Mouse (Mus musculus) neural tube, embryonic 11.5 days (tissue): ENCODE data around the gene Scamp5. TPM values are rescaled to one million over a fixed set of nuclear protein-coding genes. Genes with fewer than 3 reads are reported as not detected.
A peak's percentile ranks its signal among the peaks of the same experiment; 100 is the strongest.

Experiments
- ATAC-seq: fragments of 200-750 bp; cut with Nextera tagmentation; 2 replicates; pipeline ENCODE4 v1.8.0; 2017; ENCODE audit warnings: moderate number of reproducible peaks, mild to moderate bottlenecking, moderate TSS enrichment, moderate library complexity; ENCODE audit not compliant: insufficient read depth, low FRiP score, low TSS enrichment
- DNase-seq: peaks from one replicate; pipeline ENCODE4 v3.0.0-alpha.2; 2015; ENCODE audit warnings: low spot score
- H3K27ac ChIP-seq: fragments of 300-500 bp; sonication (generic); 2 replicates; pipeline ENCODE4 v1.5.1; 2014; ENCODE audit warnings: low read depth, mild to moderate bottlenecking, low read length
- H3K27me3 ChIP-seq: fragments of 300-500 bp; sonication (generic); 2 replicates; pipeline ENCODE4 v1.6.1; 2014; ENCODE audit warnings: mild to moderate bottlenecking, low read length, mixed read lengths; ENCODE audit not compliant: control insufficient read depth, insufficient read depth
- H3K36me3 ChIP-seq: fragments of 300-500 bp; sonication (generic); 2 replicates; pipeline ENCODE4 v1.6.1; 2014; ENCODE audit warnings: mild to moderate bottlenecking, low read length, moderate library complexity, mixed read lengths; ENCODE audit not compliant: control insufficient read depth, insufficient read depth
- H3K4me1 ChIP-seq: fragments of 300-500 bp; sonication (generic); 2 replicates; pipeline ENCODE4 v1.6.1; 2014; ENCODE audit warnings: low read length, mixed read lengths; ENCODE audit not compliant: control insufficient read depth, insufficient read depth
- H3K4me2 ChIP-seq: fragments of 300-500 bp; sonication (generic); 2 replicates; pipeline ENCODE4 v1.6.1; 2014; ENCODE audit warnings: low read depth, mild to moderate bottlenecking, moderate library complexity
- H3K4me3 ChIP-seq: fragments of 300-500 bp; sonication (generic); 2 replicates; pipeline ENCODE4 v1.5.1; 2014; ENCODE audit warnings: low read depth, low read length
- H3K9ac ChIP-seq: fragments of 300-500 bp; sonication (generic); 2 replicates; pipeline ENCODE4 v1.6.1; 2014; ENCODE audit warnings: mild to moderate bottlenecking, low read length
- H3K9me3 ChIP-seq: fragments of 300-500 bp; sonication (generic); 2 replicates; pipeline ENCODE4 v1.6.1; 2016; ENCODE audit warnings: low read length; ENCODE audit not compliant: control insufficient read depth
- WGBS: fragments of 180-500 bp; shearing (Covaris S2); extraction: QIAGEN DNeasy Blood & Tissue Kit; methylation state at CpG from one replicate; pipeline ENCODE4 v1.1.7; 2014; 5-methylcytosine and 5-hydroxymethylcytosine counted together
- polyA plus RNA-seq: library from polyadenylated mRNA; unstranded; fragments of >200 nt; fragmentation: Nextera tagmentation; extraction: Ambion mirVana; gene quantifications from 2 replicates; pipeline ENCODE4 v1.2.1, GENCODE M21; 2014

The Scamp5 gene
- polyA plus RNA-seq, 1 experiment from 2014 or later, result 13.2 TPM

- ATAC-seq (peak; percentile 60), DNase-seq (peak; percentile 55)
- Histone ChIP-seq H3K4me1 (no peaks in the 10 kb centered on the region), H3K27ac (0 out of 2 replicates have a peak overlapping the region, but pooled peaks have one; percentile 49), H3K4me3 (peak overlapping the region; percentile 70), H3K4me2 (peak overlapping the region; percentile 79), H3K36me3 (no peaks in the 10 kb centered on the region), H3K9me3 (no peaks in the 10 kb centered on the region), H3K27me3 (no peaks in the 10 kb centered on the region), H3K9ac (peak overlapping the region; percentile 87)
- 2% methylated on average over 18 of the region's 18 CpGs for WGBS
Observed at GRCm38 (mm10) chr9:57467271-57467771, 539 bp downstream of the Scamp5 start.

GRCm38 (mm10) chr9:57466101-57466500, 1.8 kb downstream of the Scamp5 start:
- no peaks in the 10 kb centered on the region for H3K4me1 ChIP-seq
- WGBS, result 71% methylated on average over 3 of the region's 3 CpGs
- DNase-seq, result no peak

GRCm38 (mm10) chr9:57462866-57463265, 5.0 kb downstream of the Scamp5 start:
- no peak for DNase-seq
- no peak overlapping the region for H3K27ac ChIP-seq
- no peaks in the 10 kb centered on the region for H3K27me3 ChIP-seq
- no peaks in the 10 kb centered on the region for H3K4me1 ChIP-seq
- H3K9me3 ChIP-seq, result no peaks in the 10 kb centered on the region
- no peak overlapping the region for H3K9ac ChIP-seq
- WGBS, result 89% methylated on average over 6 of the region's 6 CpGs
- H3K36me3 ChIP-seq, result no peaks in the 10 kb centered on the region
- no peak overlapping the region for H3K4me3 ChIP-seq
- no peak overlapping the region for H3K4me2 ChIP-seq
- no peak for ATAC-seq

More at GRCm38 (mm10) chr9:57466101-57466500, 1.8 kb downstream of the Scamp5 start:
- Histone ChIP-seq H3K9ac (no peak overlapping the region), H3K27ac (no peak overlapping the region), H3K36me3 (no peaks in the 10 kb centered on the region), H3K4me3 (no peak overlapping the region), H3K4me2 (no peak overlapping the region), H3K9me3 (no peaks in the 10 kb centered on the region), H3K27me3 (no peaks in the 10 kb centered on the region)
- no peak for ATAC-seq

- Histone ChIP-seq H3K9me3 (no peaks in the 10 kb centered on the region), H3K4me3 (no peak overlapping the region), H3K9ac (no peak overlapping the region), H3K27me3 (no peaks in the 10 kb centered on the region), H3K4me1 (no peaks in the 10 kb centered on the region), H3K27ac (no peak overlapping the region), H3K4me2 (no peak overlapping the region), H3K36me3 (no peaks in the 10 kb centered on the region)
- WGBS, result 92% methylated on average over 2 of the region's 2 CpGs
- ATAC-seq (no peak), DNase-seq (no peak)
Observed at GRCm38 (mm10) chr9:57459707-57460106, 8.2 kb downstream of the Scamp5 start.

- H3K4me2 ChIP-seq, result no peak overlapping the region
- H3K27ac ChIP-seq, result no peak overlapping the region
- no peaks in the 10 kb centered on the region for H3K9me3 ChIP-seq
- WGBS, result 91% methylated on average over 4 of the region's 4 CpGs
- no peaks in the 10 kb centered on the region for H3K4me1 ChIP-seq
- DNase-seq (no peak), ATAC-seq (no peak)
- H3K4me3 ChIP-seq, result no peak overlapping the region
- 0 out of 2 replicates have a peak, but pooled peaks cover 2% of the 10 kb centered on the region for H3K36me3 ChIP-seq
- H3K9ac ChIP-seq, result no peak overlapping the region
- no peaks in the 10 kb centered on the region for H3K27me3 ChIP-seq
Observed at GRCm38 (mm10) chr9:57453516-57453915, 14.3 kb downstream of the Scamp5 start.

- H3K27me3 ChIP-seq, result no peaks in the 10 kb centered on the region
- H3K4me3 ChIP-seq, result no peak overlapping the region
- ATAC-seq (no peak), DNase-seq (no peak)
- 85% methylated on average over 8 of the region's 8 CpGs for WGBS
- no peaks in the 10 kb centered on the region for H3K4me1 ChIP-seq
- 0 out of 2 replicates have a peak, but pooled peaks cover 2% of the 10 kb centered on the region for H3K36me3 ChIP-seq
- no peaks in the 10 kb centered on the region for H3K9me3 ChIP-seq
- no peak overlapping the region for H3K27ac ChIP-seq
- no peak overlapping the region for H3K4me2 ChIP-seq
- H3K9ac ChIP-seq, result no peak overlapping the region
Observed at GRCm38 (mm10) chr9:57452624-57453462, 15.0 kb downstream of the Scamp5 start.

GRCm38 (mm10) chr9:57449715-57450114, 18.1 kb downstream of the Scamp5 start:
- no peaks in the 10 kb centered on the region for H3K9me3 ChIP-seq
- ATAC-seq (no peak), DNase-seq (no peak)
- no peak overlapping the region for H3K9ac ChIP-seq
- no peaks in the 10 kb centered on the region for H3K27me3 ChIP-seq
- H3K27ac ChIP-seq, result no peak overlapping the region
- 0 out of 2 replicates have a peak, but pooled peaks cover 2% of the 10 kb centered on the region for H3K36me3 ChIP-seq
- no peak overlapping the region for H3K4me2 ChIP-seq
- 80% methylated on average over 1 of the region's 1 CpGs for WGBS
- H3K4me3 ChIP-seq, result no peak overlapping the region
- no peaks in the 10 kb centered on the region for H3K4me1 ChIP-seq

GRCm38 (mm10) chr9:57440620-57441019, 27.2 kb downstream of the Scamp5 start:
- no peak for ATAC-seq
- no peak overlapping the region for H3K4me3 ChIP-seq
- no peaks in the 10 kb centered on the region for H3K4me1 ChIP-seq
- no peak for DNase-seq
- no peaks in the 10 kb centered on the region for H3K9me3 ChIP-seq
- no peaks in the 10 kb centered on the region for H3K27me3 ChIP-seq
- no peak overlapping the region for H3K9ac ChIP-seq
- H3K36me3 ChIP-seq, result no peaks in the 10 kb centered on the region
- no peak overlapping the region for H3K4me2 ChIP-seq
- H3K27ac ChIP-seq, result no peak overlapping the region
- 92% methylated on average over 1 of the region's 1 CpGs for WGBS
